Mouse (Mus musculus) heart, adult 2 months (tissue): Measurements from ENCODE around the gene Nup107. TPM values are rescaled to one million over a fixed set of nuclear protein-coding genes. Genes with fewer than 3 reads are reported as not detected.

Experiments used
- DNase-seq, 2 experiments: peaks; one replicate each; pipeline ENCODE4 v3.0.0; 2021
- H3K27ac ChIP-seq: fragments of 200-600 bp; 2 replicates; pipeline ENCODE4 v1.8.1; 2022
- H3K27me3 ChIP-seq: fragments of 200-500 bp; 2 replicates; pipeline ENCODE4 v1.6.1; 2012; ENCODE audit warnings: mild to moderate bottlenecking, low read length, inconsistent platforms, mixed read lengths; ENCODE audit not compliant: control insufficient read depth, insufficient read depth
- H3K36me3 ChIP-seq: fragments of 200-500 bp; 2 replicates; pipeline ENCODE4 v1.6.1; 2012; ENCODE audit warnings: low read length, inconsistent platforms; ENCODE audit not compliant: control insufficient read depth, insufficient read depth
- H3K4me1 ChIP-seq: fragments of 200-500 bp; 2 replicates; pipeline ENCODE4 v1.6.1; 2011; ENCODE audit warnings: low read length; ENCODE audit not compliant: control insufficient read depth, insufficient read depth
- H3K4me3 ChIP-seq: fragments of 200-600 bp; 2 replicates; pipeline ENCODE4 v1.8.1; 2022
- H3K79me2 ChIP-seq: fragments of 200-500 bp; replicated peaks from 2 replicates; pipeline ENCODE4 v1.6.1; 2012; ENCODE audit warnings: mild to moderate bottlenecking, inconsistent platforms, low read length, moderate library complexity, mixed read lengths; ENCODE audit not compliant: control insufficient read depth, insufficient read depth
- H3K9ac ChIP-seq: fragments of 200-500 bp; 2 replicates; pipeline ENCODE4 v1.6.1; 2012; ENCODE audit warnings: low read depth, mild to moderate bottlenecking, control low read depth, inconsistent platforms, low read length, mixed read lengths
- CTCF ChIP-seq: fragments of 200-600 bp; IDR thresholded peaks from 2 replicates; pipeline ENCODE4 v1.8.1; 2022; ENCODE audit warnings: antibody characterized with exemption, mild to moderate bottlenecking, moderate library complexity
- EP300 ChIP-seq: fragments of 200-500 bp; IDR thresholded peaks from 2 replicates; pipeline ENCODE4 v1.6.1; 2011; ENCODE audit warnings: low read depth, low read length, control low read depth; ENCODE audit not compliant: insufficient read depth
- POLR2A ChIP-seq: fragments of 200-500 bp; IDR thresholded peaks from 2 replicates; pipeline ENCODE4 v1.6.1; 2011; ENCODE audit warnings: mild to moderate bottlenecking, low read depth, low read length, control low read depth; ENCODE audit not compliant: insufficient read depth
- WGBS: fragments of 180-500 bp; shearing (Covaris S2); methylation state at CpG from one replicate; pipeline ENCODE4 v1.1.7; 2018; 5-methylcytosine and 5-hydroxymethylcytosine counted together
- intact Hi-C: fragments of 180-260 bp; cut with DNase I; formaldehyde crosslinking; loops from one replicate; pipeline ENCODE4 v1.15.1; 2025
- polyA plus RNA-seq: library from polyadenylated mRNA; depleted of rRNA; stranded (reverse); fragments of >200 nt; gene quantifications from 2 replicates; pipeline ENCODE4 v1.2.3, GENCODE M21; 2012
- total RNA-seq, 2 experiments: library from RNA; stranded (reverse); gene quantifications; 2 replicates each; pipeline ENCODE4 v1.2.3; 2021

Nup107 gene
- total and polyA plus RNA-seq, 3 experiments, result 4.9 to 8.6 (median 7.0) TPM

DNA sequence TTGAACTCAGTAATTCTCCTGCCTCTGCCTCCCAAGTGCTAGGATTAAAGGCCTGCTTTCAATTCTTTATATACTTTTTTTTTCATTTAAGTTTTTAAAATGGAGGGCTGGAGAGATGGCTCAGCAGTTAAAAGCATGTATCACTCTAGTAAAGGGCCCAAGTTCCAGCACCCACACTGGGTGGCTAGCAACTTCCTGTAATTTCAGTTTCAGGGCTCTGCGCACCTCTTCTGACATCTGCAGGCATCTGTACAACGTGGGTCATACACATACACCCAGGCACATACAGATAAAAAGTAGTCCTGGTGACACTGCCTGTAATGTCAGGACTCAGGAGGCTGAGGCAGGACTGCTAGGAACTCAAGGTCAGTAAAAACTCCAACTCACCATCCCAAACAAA, 43.8 kb upstream of the Nup107 start:
- DNase-seq, result no peak
- Histone ChIP-seq H3K9ac (no peak overlapping the region), H3K36me3 (peaks cover 44% of the 10 kb centered on the region), H3K27me3 (no peaks in the 10 kb centered on the region), H3K27ac (no peak overlapping the region), H3K79me2 (peaks cover 16% of the 10 kb centered on the region), H3K4me3 (no peak overlapping the region), H3K4me1 (peaks cover 30% of the 10 kb centered on the region)
- intact Hi-C loops, result no loop called here
- no peak for TF ChIP-seq EP300
- no peak for TF ChIP-seq POLR2A
- no peak for TF ChIP-seq CTCF
- 31% methylated on average over 2 of the region's 2 CpGs for WGBS

DNA sequence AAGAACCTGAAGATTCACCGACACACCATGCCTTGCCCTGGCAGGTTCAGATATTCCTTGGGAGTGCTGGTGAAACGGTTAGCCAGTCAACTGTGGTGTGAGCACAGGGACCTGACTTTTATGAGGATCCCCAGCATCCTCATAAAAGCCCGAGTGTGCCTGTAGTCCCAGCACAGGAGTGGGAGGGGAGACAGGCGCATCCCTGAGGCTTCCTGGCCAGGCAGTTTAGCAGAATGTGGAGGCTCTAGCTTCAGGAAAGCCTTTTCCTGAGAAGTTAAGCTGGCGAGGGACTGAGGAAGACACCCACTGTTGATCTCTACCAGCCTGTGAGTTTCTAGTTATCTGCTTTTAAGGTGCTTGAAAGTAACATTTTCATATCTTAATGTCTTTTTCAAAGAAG, 42.9 kb upstream of the Nup107 start:
- 28% methylated on average over 5 of the region's 5 CpGs for WGBS
- DNase-seq, result no peak
- Histone ChIP-seq H3K4me3 (no peak overlapping the region), H3K4me1 (peaks cover 31% of the 10 kb centered on the region), H3K36me3 (peaks cover 45% of the 10 kb centered on the region), H3K27me3 (no peaks in the 10 kb centered on the region), H3K79me2 (peaks cover 16% of the 10 kb centered on the region), H3K27ac (no peak overlapping the region), H3K9ac (peak overlapping the region; percentile 12; the same call in 1 of the 2 replicates)
- intact Hi-C loops, result no loop called here
- TF ChIP-seq CTCF (no peak), EP300 (no peak), POLR2A (no peak)

DNA sequence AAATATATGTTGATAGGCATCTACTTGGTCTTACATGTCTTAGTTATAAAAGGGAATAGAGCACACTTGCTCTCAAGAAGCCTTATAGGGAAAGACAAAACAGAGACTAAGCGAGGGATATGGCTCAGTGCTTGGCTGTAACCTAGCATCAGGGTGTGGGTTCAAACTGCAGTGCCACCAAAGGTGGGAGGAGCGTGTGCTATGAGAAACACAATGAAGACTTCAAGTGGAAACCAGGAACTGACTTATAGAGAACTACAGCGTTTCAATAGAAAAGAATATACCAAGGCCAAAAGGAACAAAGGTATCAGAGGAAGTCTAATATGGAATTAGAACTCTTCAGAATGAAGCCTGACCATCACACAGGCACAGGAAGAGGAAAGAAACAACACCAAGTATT, 38.3 kb upstream of the Nup107 start:
- no peak for TF ChIP-seq EP300
- no peak for TF ChIP-seq POLR2A
- no peak for TF ChIP-seq CTCF
- peaks cover 46% of the 10 kb centered on the region for H3K36me3 ChIP-seq
- no peak for DNase-seq
- no peaks in the 10 kb centered on the region for H3K27me3 ChIP-seq
- H3K4me3 ChIP-seq, result no peak overlapping the region
- H3K27ac ChIP-seq, result no peak overlapping the region; the same call in 1 of the 2 replicates
- H3K79me2 ChIP-seq, result peaks cover 6% of the 10 kb centered on the region
- intact Hi-C loops, result no loop called here
- H3K9ac ChIP-seq, result no peak overlapping the region
- 54% methylated on average over 3 of the region's 3 CpGs for WGBS
- H3K4me1 ChIP-seq, result peaks cover 34% of the 10 kb centered on the region

DNA sequence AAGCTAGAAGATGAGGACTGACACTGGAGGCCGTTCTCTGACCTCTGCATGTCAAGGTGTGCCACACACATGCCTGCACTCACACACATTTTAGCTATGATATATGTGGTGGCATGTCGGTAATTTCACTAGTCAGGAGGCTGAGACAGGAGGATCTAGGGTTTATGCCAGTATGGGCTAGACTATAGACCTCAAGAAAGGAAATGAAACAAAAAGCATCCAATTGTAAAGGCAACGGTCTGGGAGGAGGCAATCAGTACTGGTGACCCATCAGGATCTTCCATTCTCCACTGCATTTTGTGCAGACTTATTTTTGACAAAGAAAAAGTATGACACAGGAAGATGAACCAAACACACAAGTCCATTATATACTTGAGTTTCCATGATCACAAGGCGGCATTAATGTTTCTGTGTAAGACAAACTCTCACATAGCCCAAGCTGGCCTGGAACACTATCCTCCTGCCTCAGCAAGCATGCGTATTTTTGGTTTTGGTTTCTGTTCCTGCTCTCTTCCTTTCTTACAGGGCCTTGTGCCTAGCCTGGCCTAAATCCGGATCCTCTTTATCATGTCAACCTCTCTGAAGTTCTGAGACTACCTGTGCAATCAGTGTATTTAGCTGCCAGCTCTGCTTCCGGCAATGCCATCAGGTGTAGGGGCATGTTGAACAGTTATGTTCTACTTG, 37.1 kb upstream of the Nup107 start:
- Histone ChIP-seq H3K79me2 (peaks cover 10% of the 10 kb centered on the region), H3K27me3 (no peaks in the 10 kb centered on the region), H3K27ac (no peak overlapping the region), H3K4me3 (no peak overlapping the region), H3K36me3 (peaks cover 48% of the 10 kb centered on the region), H3K9ac (no peak overlapping the region), H3K4me1 (peaks cover 35% of the 10 kb centered on the region)
- DNase-seq, result no peak
- TF ChIP-seq EP300, result no peak
- no peak for TF ChIP-seq CTCF
- TF ChIP-seq POLR2A, result no peak
- WGBS, result 70% methylated on average over 7 of the region's 7 CpGs
- intact Hi-C loops, result loop anchor here (2.0 kb wide), 1 partner anchor 13 kb away; no protein-coding TSS in a partner anchor

DNA sequence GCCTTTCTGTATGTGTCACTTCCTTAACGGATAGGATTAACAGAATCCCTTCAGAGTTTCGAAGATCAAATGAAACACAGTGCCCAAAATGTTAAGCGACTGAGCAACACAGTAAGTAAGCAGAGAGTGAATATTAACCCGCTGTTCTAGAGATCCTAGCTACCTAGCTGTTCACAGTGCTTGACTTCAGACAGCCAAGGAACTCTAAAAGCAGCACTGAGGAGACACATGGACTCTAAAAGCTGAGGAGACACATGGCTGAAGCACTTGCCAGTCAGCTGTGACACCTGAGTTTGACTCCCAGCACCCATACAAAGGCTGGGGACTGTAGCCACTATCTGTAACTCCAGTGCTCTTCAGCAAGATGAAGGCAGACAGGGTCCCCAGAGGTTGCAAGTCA, 36.5 kb upstream of the Nup107 start:
- intact Hi-C loops, result loop anchor here (2.0 kb wide), 1 partner anchor 14 kb away; no protein-coding TSS in a partner anchor
- WGBS, result 39% methylated on average over 4 of the region's 4 CpGs
- Histone ChIP-seq H3K36me3 (peaks cover 51% of the 10 kb centered on the region), H3K4me1 (peaks cover 36% of the 10 kb centered on the region), H3K27ac (no peak overlapping the region), H3K79me2 (peaks cover 10% of the 10 kb centered on the region), H3K27me3 (no peaks in the 10 kb centered on the region), H3K4me3 (no peak overlapping the region), H3K9ac (no peak overlapping the region)
- TF ChIP-seq POLR2A (no peak), EP300 (no peak), CTCF (no peak)
- no peak for DNase-seq

DNA sequence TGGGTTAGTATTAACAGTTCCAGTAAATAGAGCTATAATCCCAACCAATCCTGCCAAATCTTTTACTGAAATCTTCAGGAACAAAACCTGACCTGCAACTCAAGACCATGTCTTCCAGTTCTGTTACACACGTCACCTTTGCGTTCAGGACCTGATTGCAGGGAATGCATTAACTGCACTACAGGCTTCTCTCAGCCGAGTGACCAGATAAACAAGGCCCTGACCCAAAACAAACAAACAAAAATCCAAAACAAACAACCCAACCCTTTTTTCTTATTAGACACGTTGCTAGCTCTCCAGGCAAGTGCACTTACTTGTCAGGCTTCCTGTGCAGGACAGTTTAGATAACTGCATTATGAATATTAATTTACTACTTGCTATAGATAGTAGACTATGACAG, 36.0 kb upstream of the Nup107 start:
- Histone ChIP-seq H3K4me1 (peaks cover 36% of the 10 kb centered on the region), H3K27ac (no peak overlapping the region), H3K4me3 (no peak overlapping the region), H3K36me3 (peaks cover 51% of the 10 kb centered on the region), H3K79me2 (peaks cover 10% of the 10 kb centered on the region), H3K9ac (peak overlapping the region; percentile 27; the same call in 1 of the 2 replicates), H3K27me3 (no peaks in the 10 kb centered on the region)
- DNase-seq, result no peak
- no peak for TF ChIP-seq EP300
- no peak for TF ChIP-seq CTCF
- TF ChIP-seq POLR2A, result no peak
- 24% methylated on average over 4 of the region's 4 CpGs for WGBS
- intact Hi-C loops, result loop anchor here (2.0 kb wide), 1 partner anchor 14 kb away; no protein-coding TSS in a partner anchor
